Mouse (Mus musculus): Measurements from ENCODE around the gene Six6. TPM values are rescaled to one million over a fixed set of nuclear protein-coding genes. Genes with fewer than 3 reads are reported as not detected.

The Six6 gene
- not detected in 2 replicates for polyA plus RNA-seq (2012; ENCODE audit: insufficient read depth, insufficient read length, missing spikeins)

GRCm38 (mm10) chr12:72939616-72940015, at the start of gene Six6:
Gene Six6, plus strand, starts transcription at chr12:72939892.
- Histone ChIP-seq H3K4me3 (ENCODE audit: insufficient read depth, low read depth, low read length) (no peak within 1 kb of the TSS), H3K27ac (replicated peaks; ENCODE audit: low read depth, low read length) (no peak within 1 kb of the TSS)

DNA sequence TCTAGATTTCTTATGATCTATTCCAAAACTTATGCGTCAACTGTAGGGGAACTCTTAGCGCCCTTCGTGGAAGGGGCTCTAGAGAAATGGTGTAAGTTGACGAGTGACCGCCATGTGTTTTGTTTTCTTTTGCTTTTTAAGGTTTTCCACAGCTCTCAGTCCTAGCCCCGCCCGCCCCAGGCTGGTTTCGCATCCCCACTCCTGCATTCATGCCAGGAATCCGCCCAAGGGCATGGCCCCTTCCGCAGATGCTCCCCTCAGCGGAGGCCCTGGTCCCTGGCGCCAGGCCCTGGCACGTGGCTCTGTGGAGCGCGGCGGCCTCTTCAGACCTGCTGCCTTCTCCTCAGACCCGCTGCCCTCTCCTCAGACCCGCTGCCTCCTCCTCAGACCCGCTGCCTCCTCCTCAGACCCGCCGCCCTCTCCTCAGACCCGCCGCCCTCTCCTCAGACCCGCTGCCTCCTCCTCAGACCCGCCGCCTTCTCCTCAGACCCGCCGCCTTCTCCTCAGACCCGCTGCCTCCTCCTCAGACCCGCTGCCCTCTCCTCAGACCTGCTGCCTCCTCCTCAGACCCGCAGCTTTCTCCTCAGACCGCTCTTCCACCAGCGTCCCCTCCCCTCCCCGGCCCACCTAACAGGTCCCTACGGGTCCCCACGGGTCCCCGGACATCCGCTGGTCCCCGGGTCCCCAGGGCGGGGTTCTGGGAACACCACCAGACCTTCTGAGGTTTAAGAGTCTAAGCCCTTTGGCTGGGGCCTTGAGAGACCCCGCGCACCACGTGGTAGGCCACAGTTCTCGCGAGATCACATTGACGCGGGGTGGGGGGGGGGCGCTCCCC, 22.3 kb upstream of the Six6 start:
- H3K4me3 ChIP-seq (ENCODE audit: insufficient read depth, low read depth, low read length), result peak overlapping the region; percentile 36
- no peak overlapping the region for H3K27ac ChIP-seq (replicated peaks; ENCODE audit: low read depth, low read length)
- no peaks in the 10 kb centered on the region for H3K4me1 ChIP-seq (ENCODE audit: control insufficient read depth, insufficient read depth, insufficient read length, low read length)

More at GRCm38 (mm10) chr12:72939616-72940015, at the start of gene Six6:
- no peaks in the 10 kb centered on the region for H3K4me1 ChIP-seq (ENCODE audit: control insufficient read depth, insufficient read depth, insufficient read length, low read length)

GRCm38 (mm10) chr12:72936751-72937150, 2.9 kb upstream of the Six6 start:
- Histone ChIP-seq H3K4me1 (ENCODE audit: control insufficient read depth, insufficient read depth, insufficient read length, low read length) (no peaks in the 10 kb centered on the region), H3K27ac (replicated peaks; ENCODE audit: low read depth, low read length) (no peak overlapping the region), H3K4me3 (ENCODE audit: insufficient read depth, low read depth, low read length) (no peak overlapping the region)

- no peak overlapping the region for H3K27ac ChIP-seq (replicated peaks; ENCODE audit: low read depth, low read length)
- H3K4me1 ChIP-seq (ENCODE audit: control insufficient read depth, insufficient read depth, insufficient read length, low read length), result no peaks in the 10 kb centered on the region
- H3K4me3 ChIP-seq (ENCODE audit: insufficient read depth, low read depth, low read length), result no peak overlapping the region
Measured at GRCm38 (mm10) chr12:72937537-72938120, 2.1 kb upstream of the Six6 start.

DNA sequence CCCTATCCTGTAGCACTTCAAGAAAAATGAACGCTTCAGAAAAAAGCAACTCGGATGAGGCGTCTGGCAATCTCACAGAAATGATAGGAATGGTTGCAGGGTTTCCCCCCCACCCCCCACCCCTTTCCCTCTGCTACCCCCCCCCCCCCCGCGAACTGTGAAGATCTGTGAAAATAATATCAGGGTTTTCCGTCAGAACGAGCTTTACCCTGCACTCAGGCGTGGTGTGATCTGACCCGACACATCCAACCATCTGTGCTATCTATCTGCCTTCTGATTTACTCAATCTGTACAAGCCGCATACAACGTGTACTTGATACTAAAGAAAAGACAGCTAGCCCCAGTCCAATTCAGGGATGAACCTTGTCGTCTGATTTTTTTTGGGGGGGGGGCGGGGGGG, 1.5 kb upstream of the Six6 start:
- Histone ChIP-seq H3K4me3 (ENCODE audit: insufficient read depth, low read depth, low read length) (no peak overlapping the region), H3K4me1 (ENCODE audit: control insufficient read depth, insufficient read depth, insufficient read length, low read length) (no peaks in the 10 kb centered on the region), H3K27ac (replicated peaks; ENCODE audit: low read depth, low read length) (no peak overlapping the region)

DNA sequence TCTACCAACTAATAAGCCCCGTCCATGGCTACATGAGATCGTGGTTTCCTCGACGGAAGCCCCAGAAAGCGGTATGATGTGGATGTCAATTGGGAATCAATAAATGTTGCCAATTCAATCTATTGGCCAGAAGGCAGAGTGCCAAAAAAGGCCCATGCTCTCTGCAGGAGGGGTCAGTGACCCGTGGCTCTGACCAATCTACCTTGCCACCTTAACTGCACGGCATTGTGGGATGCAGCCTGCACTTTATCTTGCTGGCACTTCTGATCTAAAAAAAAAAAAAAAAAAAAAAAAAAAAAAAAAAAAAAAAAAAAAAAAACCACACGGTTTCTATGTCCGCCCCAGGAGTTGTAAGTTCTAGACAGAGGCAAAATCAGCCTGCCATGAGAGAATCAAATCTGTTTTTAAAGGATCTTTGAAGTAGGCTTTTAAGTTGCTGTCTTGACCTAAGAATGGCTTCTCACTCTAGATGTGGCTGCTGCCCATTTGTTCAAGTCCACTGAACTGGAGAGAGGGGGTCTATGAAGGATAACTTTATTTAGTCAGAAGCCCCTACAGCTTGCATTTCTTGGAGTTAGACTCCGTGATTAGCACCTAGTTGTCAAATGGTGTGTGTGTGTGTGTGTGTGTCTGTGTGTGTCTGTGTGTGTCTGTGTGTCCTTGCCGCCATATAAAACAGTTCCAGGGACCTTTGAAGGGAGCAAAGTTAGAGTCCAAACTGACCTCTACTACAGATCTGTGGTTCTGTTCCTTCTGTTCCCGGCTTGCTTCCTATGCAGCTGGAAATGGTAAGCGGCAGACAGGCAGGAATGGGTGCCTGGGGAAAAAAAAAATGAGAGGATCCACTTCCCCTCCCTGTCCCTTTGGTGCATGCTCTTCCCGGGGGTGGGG, 847 bp upstream of the Six6 start:
- Histone ChIP-seq H3K4me3 (ENCODE audit: insufficient read depth, low read depth, low read length) (no peak overlapping the region), H3K27ac (replicated peaks; ENCODE audit: low read depth, low read length) (no peak overlapping the region), H3K4me1 (ENCODE audit: control insufficient read depth, insufficient read depth, insufficient read length, low read length) (no peaks in the 10 kb centered on the region)

DNA sequence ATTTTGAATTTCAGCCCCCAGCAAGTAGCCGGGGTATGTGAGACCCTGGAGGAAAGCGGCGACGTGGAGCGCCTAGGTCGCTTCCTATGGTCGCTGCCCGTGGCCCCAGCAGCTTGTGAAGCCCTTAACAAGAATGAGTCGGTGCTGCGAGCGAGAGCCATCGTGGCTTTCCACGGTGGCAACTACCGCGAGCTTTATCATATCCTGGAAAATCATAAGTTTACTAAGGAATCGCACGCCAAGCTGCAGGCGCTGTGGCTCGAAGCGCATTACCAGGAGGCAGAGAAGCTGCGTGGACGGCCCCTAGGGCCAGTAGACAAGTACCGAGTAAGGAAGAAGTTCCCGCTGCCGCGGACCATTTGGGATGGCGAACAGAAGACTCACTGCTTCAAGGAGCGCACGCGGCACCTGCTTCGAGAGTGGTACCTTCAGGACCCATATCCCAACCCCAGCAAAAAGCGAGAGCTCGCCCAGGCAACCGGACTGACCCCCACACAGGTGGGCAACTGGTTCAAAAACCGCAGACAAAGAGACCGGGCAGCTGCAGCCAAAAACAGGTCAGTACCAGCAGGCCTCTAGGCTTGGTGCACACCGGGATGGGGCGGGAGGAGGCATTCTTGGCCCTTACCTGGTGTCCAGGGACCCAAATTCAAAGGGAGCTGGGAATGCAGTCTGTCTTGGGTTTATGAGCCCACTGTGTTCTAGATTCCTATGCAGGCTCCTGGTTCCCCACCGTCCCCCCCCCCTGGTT, 554 bp downstream of the Six6 start, which contains the start of gene 4930447C04Rik:
Gene 4930447C04Rik (minus strand): TSS at position 704 of the 751 bp plus-strand sequence.
- H3K27ac ChIP-seq (replicated peaks; ENCODE audit: low read depth, low read length), result no peak within 1 kb of the TSS
- no peaks in the 10 kb centered on the region for H3K4me1 ChIP-seq (ENCODE audit: control insufficient read depth, insufficient read depth, insufficient read length, low read length)
- H3K4me3 ChIP-seq (ENCODE audit: insufficient read depth, low read depth, low read length), result no peak within 1 kb of the TSS

DNA sequence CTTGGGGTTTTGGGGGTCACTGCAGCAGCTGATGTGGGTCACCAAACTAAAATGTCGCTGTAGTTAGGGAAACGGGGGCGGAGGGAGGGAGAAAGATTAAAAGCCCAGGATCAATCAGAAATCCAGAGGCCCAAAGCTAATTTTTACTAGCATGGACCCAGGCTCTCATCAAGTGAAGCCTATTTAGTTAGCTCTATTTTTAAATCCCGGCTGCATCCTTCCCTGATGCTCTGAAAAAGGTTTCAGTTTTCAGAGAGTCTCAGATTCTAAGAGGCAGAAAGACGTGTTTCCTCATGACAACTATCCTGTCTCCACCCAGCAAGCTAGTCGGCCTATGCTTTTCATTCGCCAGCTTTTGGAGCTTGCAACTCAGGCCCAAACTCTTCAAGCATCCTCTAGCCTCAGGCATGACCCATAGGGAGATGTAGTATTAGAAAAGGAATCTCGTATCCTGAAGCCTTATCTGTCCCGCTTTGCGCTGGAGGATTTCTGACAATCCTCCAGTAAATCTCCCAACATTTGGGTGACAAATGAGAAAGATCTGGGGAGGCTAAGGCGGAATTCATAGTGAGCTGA, 1.2 kb downstream of the Six6 start:
- Histone ChIP-seq H3K27ac (replicated peaks; ENCODE audit: low read depth, low read length) (no peak overlapping the region), H3K4me3 (ENCODE audit: insufficient read depth, low read depth, low read length) (no peak overlapping the region), H3K4me1 (ENCODE audit: control insufficient read depth, insufficient read depth, insufficient read length, low read length) (no peaks in the 10 kb centered on the region)

- Histone ChIP-seq H3K4me3 (ENCODE audit: insufficient read depth, low read depth, low read length) (no peak overlapping the region), H3K27ac (replicated peaks; ENCODE audit: low read depth, low read length) (no peak overlapping the region), H3K4me1 (ENCODE audit: control insufficient read depth, insufficient read depth, insufficient read length, low read length) (no peaks in the 10 kb centered on the region)
Measured at GRCm38 (mm10) chr12:72941398-72942051, 1.8 kb downstream of the Six6 start.

GRCm38 (mm10) chr12:72942171-72942570, 2.5 kb downstream of the Six6 start:
- Histone ChIP-seq H3K4me1 (ENCODE audit: control insufficient read depth, insufficient read depth, insufficient read length, low read length) (no peaks in the 10 kb centered on the region), H3K4me3 (ENCODE audit: insufficient read depth, low read depth, low read length) (no peak overlapping the region), H3K27ac (replicated peaks; ENCODE audit: low read depth, low read length) (no peak overlapping the region)

DNA sequence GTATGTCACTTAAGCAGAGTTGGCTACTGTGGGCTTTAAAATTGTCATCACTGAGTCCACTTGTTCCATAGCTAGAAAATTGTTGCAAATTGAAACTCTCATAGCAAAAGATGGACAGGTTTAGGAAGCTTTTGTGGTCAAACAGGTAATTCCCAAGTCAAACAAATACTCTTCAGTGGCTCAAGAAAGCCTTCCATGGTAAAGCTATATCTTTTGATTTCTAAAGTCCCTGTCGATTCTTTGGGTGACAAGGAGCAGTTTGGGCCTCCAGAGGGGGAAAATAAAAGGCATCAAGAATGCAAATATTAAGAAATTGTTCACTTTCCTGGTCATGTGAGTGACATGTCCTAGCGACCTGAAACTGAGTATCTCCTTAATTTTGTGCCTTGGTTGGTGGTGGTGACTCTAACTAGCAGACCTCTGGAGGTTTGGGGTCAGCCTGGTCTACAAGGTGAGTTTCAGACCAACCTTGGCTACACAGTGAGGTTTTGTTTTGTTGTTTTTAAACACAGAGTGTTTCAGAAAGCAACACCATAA, 4.0 kb downstream of the Six6 start:
- Histone ChIP-seq H3K4me1 (ENCODE audit: control insufficient read depth, insufficient read depth, insufficient read length, low read length) (no peaks in the 10 kb centered on the region), H3K27ac (replicated peaks; ENCODE audit: low read depth, low read length) (no peak overlapping the region), H3K4me3 (ENCODE audit: insufficient read depth, low read depth, low read length) (no peak overlapping the region)

- Histone ChIP-seq H3K4me3 (ENCODE audit: insufficient read depth, low read depth, low read length) (no peak overlapping the region), H3K4me1 (ENCODE audit: control insufficient read depth, insufficient read depth, insufficient read length, low read length) (no peaks in the 10 kb centered on the region), H3K27ac (replicated peaks; ENCODE audit: low read depth, low read length) (no peak overlapping the region)
Measured at GRCm38 (mm10) chr12:72944411-72945225, 4.9 kb downstream of the Six6 start.
